In genomic region chr5:90903339-90904020, GRCm38 (mm10) we compare ENCODE assay signal across 9 mouse cellular contexts. TPM values are rescaled to one million over a fixed set of nuclear protein-coding genes. Genes with fewer than 3 reads are reported as not detected.
A peak's percentile ranks its signal among the peaks of the same experiment; 100 is the strongest.
DNase-seq lines count a peak whose midpoint lies in the region; ATAC-seq lines count a peak whose summit lies in the region.
"Had no signal": no experiment of that assay in that cellular context is flagged by ENCODE, and none has a peak within 500 bp of the region (broad histone marks: within the 10 kb centered on the region; RNA-seq: fewer than 3 reads in every experiment).

TSS of gene Cxcl2 (plus strand) at chr5:90903871.

- H3K4me3 ChIP-seq in heart, embryonic 13.5 days = peak within 1 kb of the TSS; percentile 46
- H3K4me3 ChIP-seq in forebrain, embryonic 12.5 days (replicated peaks) = peak within 1 kb of the TSS; percentile 38
- H3K4me3 ChIP-seq in limb, embryonic 11.5 days (ENCODE audit: low read depth, low read length) = peak within 1 kb of the TSS; percentile 29
- peak within 1 kb of the TSS; percentile 41 for H3K4me3 ChIP-seq in midbrain, embryonic 16.5 days (ENCODE audit: low read depth, low read length)

- H3K27ac ChIP-seq in heart, embryonic 13.5 days (replicated peaks) = no peak within 1 kb of the TSS
- no peak within 1 kb of the TSS for H3K27ac ChIP-seq in forebrain, embryonic 12.5 days
- H3K27ac ChIP-seq in limb, embryonic 11.5 days (replicated peaks; ENCODE audit: low read depth, low read length) = no peak within 1 kb of the TSS
- H3K27ac ChIP-seq in midbrain, embryonic 16.5 days (ENCODE audit: low read length) = no peak within 1 kb of the TSS

- H3K27me3 ChIP-seq in heart, embryonic 13.5 days (replicated peaks) = peaks cover 38% of the 10 kb centered on the region
- peaks cover 19% of the 10 kb centered on the region for H3K27me3 ChIP-seq in forebrain, embryonic 12.5 days
- H3K27me3 ChIP-seq in limb, embryonic 11.5 days (ENCODE audit: control insufficient read depth, insufficient read depth, low read length) = peaks cover 4% of the 10 kb centered on the region; the same call in 1 of the 2 replicates
- peaks cover 3% of the 10 kb centered on the region for H3K27me3 ChIP-seq in midbrain, embryonic 16.5 days (ENCODE audit: control insufficient read depth, insufficient read depth, low read depth, low read length)
- H3K27me3 ChIP-seq: Patski had no signal

- peak within 1 kb of the TSS; percentile 48 for H3K9ac ChIP-seq in heart, embryonic 13.5 days
- no peak within 1 kb of the TSS for H3K9ac ChIP-seq in forebrain, embryonic 12.5 days
- H3K9ac ChIP-seq in limb, embryonic 11.5 days (ENCODE audit: low read length) = no peak within 1 kb of the TSS
- peak within 1 kb of the TSS; percentile 59 for H3K9ac ChIP-seq in midbrain, embryonic 16.5 days (ENCODE audit: low read depth, low read length)

- WGBS in heart, embryonic 13.5 days = 8% methylated on average over 22 of the region's 22 CpGs
- WGBS in forebrain, embryonic 12.5 days = 12% methylated on average over 22 of the region's 22 CpGs
- WGBS in limb, embryonic 11.5 days = 11% methylated on average over 22 of the region's 22 CpGs
- 7% methylated on average over 22 of the region's 22 CpGs for WGBS in midbrain, embryonic 16.5 days

- peak within 1 kb of the TSS; percentile 82 for H3K4me2 ChIP-seq in heart, embryonic 13.5 days
- peak within 1 kb of the TSS; percentile 69 for H3K4me2 ChIP-seq in forebrain, embryonic 12.5 days
- peak within 1 kb of the TSS; percentile 74 for H3K4me2 ChIP-seq in limb, embryonic 11.5 days (ENCODE audit: low read depth, severe bottlenecking)
- peak within 1 kb of the TSS; percentile 95 for H3K4me2 ChIP-seq in midbrain, embryonic 16.5 days (ENCODE audit: low read length)

- ATAC-seq in heart, embryonic 13.5 days (ENCODE audit: extremely low read depth, insufficient number of reproducible peaks, low FRiP score, low TSS enrichment) = no peak
- peak; percentile 63; the same call in 1 of the 2 replicates for ATAC-seq in forebrain, embryonic 12.5 days (ENCODE audit: low FRiP score)
- ATAC-seq in limb, embryonic 11.5 days (ENCODE audit: insufficient number of reproducible peaks, low FRiP score, low TSS enrichment, low read depth) = peak; percentile 67
- peak; percentile 80 for ATAC-seq in midbrain, embryonic 16.5 days
- ATAC-seq: Patski had no signal

- no peak for DNase-seq in heart, adult 18-20 months
- DNase-seq in limb, embryonic 11.5 days (ENCODE audit: low spot score) = peak; percentile 32
- DNase-seq in urinary bladder, postnatal 10 days (ENCODE audit: low spot score) = no peak
- DNase-seq in frontal cortex, postnatal 25 days (ENCODE audit: low spot score in 2 of 2) = no peak
- DNase-seq in left cerebral cortex, postnatal 4 days = no peak

- H3K36me3 ChIP-seq in heart, embryonic 13.5 days = no peaks in the 10 kb centered on the region
- no peaks in the 10 kb centered on the region for H3K36me3 ChIP-seq in forebrain, embryonic 12.5 days (replicated peaks)
- no peaks in the 10 kb centered on the region for H3K36me3 ChIP-seq in limb, embryonic 11.5 days (ENCODE audit: control insufficient read depth, insufficient read depth, low read length)
- H3K36me3 ChIP-seq in midbrain, embryonic 16.5 days (ENCODE audit: control insufficient read depth, insufficient read depth, low read length) = no peaks in the 10 kb centered on the region

- peaks cover 10% of the 10 kb centered on the region for H3K4me1 ChIP-seq in heart, embryonic 13.5 days
- peaks cover 15% of the 10 kb centered on the region for H3K4me1 ChIP-seq in forebrain, embryonic 12.5 days
- H3K4me1 ChIP-seq in limb, embryonic 11.5 days (ENCODE audit: control insufficient read depth, insufficient read depth, low read length) = no peaks in the 10 kb centered on the region
- no peaks in the 10 kb centered on the region; the same call in none of the 2 replicates for H3K4me1 ChIP-seq in midbrain, embryonic 16.5 days (ENCODE audit: control insufficient read depth, insufficient read depth, low read length)

- intact Hi-C loops in left cerebral cortex, postnatal 4 days (cut with DNase I) = loop anchor here (10.0 kb wide), 1 partner anchor 309 kb away; no protein-coding TSS in a partner anchor

- no peaks in the 10 kb centered on the region for H3K9me3 ChIP-seq in heart, embryonic 13.5 days
- no peaks in the 10 kb centered on the region for H3K9me3 ChIP-seq in forebrain, embryonic 12.5 days
- H3K9me3 ChIP-seq in limb, embryonic 11.5 days (ENCODE audit: control insufficient read depth, low read length) = no peaks in the 10 kb centered on the region
- no peaks in the 10 kb centered on the region for H3K9me3 ChIP-seq in midbrain, embryonic 16.5 days (replicated peaks; ENCODE audit: control insufficient read depth, low read length, poor library complexity, severe bottlenecking)

RNA-seq across cellular contexts. Expression of gene Cxcl2, which starts in this region (rescaled TPM):
- not detected in 2 replicates for polyA plus RNA-seq in heart, embryonic 13.5 days (2015; fragmentation: Nextera tagmentation; extraction: Ambion mirVana)
- total RNA-seq in heart, adult 18-20 months (2021) = not detected
- polyA plus RNA-seq in forebrain, embryonic 12.5 days (2016; fragmentation: Nextera tagmentation; extraction: Ambion mirVana) = not detected in 2 replicates
- polyA plus RNA-seq in limb, embryonic 11.5 days (2014; fragmentation: Nextera tagmentation; extraction: Ambion mirVana) = not detected in 2 replicates
- polyA plus RNA-seq in midbrain, embryonic 16.5 days (2015; fragmentation: Nextera tagmentation; extraction: Ambion mirVana) = 0.11 TPM in 1 of 2 replicates, not detected in the other
- not detected for total RNA-seq in left cerebral cortex, postnatal 4 days (2021)

Comparison
In these comparisons a context has a peak if more than half of its experiments do, and no peak if none do; other contexts are left out.
1. Peak in ATAC-seq, H3K4me3 ChIP-seq and H3K4me2 ChIP-seq in forebrain, embryonic 12.5 days; RNA of the gene not detected or under 1 TPM.
2. Peak in DNase-seq, ATAC-seq, H3K4me3 ChIP-seq and H3K4me2 ChIP-seq in limb, embryonic 11.5 days; RNA of the gene not detected or under 1 TPM.
3. Peak in ATAC-seq, H3K4me3 ChIP-seq, H3K9ac ChIP-seq and H3K4me2 ChIP-seq in midbrain, embryonic 16.5 days; RNA of the gene not detected or under 1 TPM.